Mouse (Mus musculus) liver, adult 10 weeks (tissue): ENCODE data around the gene Supt16. TPM values are rescaled to one million over a fixed set of nuclear protein-coding genes. Genes with fewer than 3 reads are reported as not detected.

Experiments
- polyA plus RNA-seq: library from polyadenylated mRNA; stranded (reverse); fragments of 350-450 nt; fragmentation: Illumina TruSeq; extraction: RNeasy Lipid Tissue Mini Kit (QIAGEN cat#74804); gene quantifications from one replicate; pipeline ENCODE4 v1.2.3, GENCODE M21; 2014; ENCODE audit warnings: low read depth, low replicate concordance

Gene Supt16
- polyA plus RNA-seq = 16.4 TPM

DNA sequence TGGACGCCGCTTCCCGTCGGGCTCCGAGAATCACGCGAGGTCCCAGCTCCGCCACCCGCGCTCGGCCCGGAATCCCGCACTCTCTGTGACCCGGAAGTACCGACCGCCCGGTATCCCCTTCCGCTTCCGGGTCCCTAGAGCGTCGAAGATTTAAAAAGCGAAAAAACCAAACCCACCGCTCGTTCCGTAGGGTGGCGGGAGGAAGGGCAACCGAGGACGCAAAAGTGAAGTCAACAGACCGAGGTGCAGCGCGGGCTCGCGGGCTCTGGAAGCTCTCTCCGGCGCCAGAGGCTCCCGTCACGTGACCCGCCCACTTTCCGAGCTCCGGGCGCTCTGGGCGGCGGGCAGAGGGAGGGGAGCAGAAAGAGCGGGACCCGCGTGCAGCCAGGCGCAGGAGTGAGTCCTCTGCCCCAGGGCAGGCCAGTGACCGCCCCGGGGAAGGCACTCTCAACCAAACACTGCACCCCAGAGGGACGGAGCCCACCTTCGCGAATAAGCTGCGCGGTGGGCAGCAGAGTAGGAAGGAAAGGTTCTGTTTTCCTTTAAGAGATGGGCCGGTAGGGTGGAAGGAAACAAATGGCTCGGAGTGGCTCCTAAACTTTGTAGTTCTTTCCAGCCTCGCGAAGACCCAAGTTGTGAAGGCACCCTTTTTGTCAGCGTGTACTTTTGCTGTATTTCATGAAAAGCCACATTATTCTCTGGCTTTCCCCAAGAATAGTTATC lies at the start of gene Supt16:
Supt16 (minus strand) TSS at position 261 of the 723 bp plus-strand sequence.

Other genes with a start within 250 kb of the Supt16 start
- gene Arhgef40, start 212.7 kb downstream of the Supt16 start, polyA plus RNA-seq = 2.0 TPM
- gene Tmem253, start 181.8 kb downstream of the Supt16 start, polyA plus RNA-seq = not detected
- gene Zfp219, start 176.7 kb downstream of the Supt16 start, polyA plus RNA-seq = 1.1 TPM
- not detected for gene Olfr221, start 155.0 kb downstream of the Supt16 start, polyA plus RNA-seq
- 162 TPM for gene Hnrnpc, start 93.4 kb downstream of the Supt16 start, polyA plus RNA-seq
- 0.48 TPM for gene Rpgrip1, start 86.7 kb downstream of the Supt16 start, polyA plus RNA-seq
- gene Chd8, start 60.4 kb upstream of the Supt16 start, polyA plus RNA-seq = 10.4 TPM
- 15.6 TPM for gene Tox4, start 81.7 kb upstream of the Supt16 start, polyA plus RNA-seq
- 3.4 TPM for gene Rab2b, start 82.1 kb upstream of the Supt16 start, polyA plus RNA-seq
- 16.2 TPM for gene Mettl3, start 107.7 kb upstream of the Supt16 start, polyA plus RNA-seq
- gene Sall2, start 131.3 kb upstream of the Supt16 start, polyA plus RNA-seq = 0.66 TPM
- gene Olfr1513, start 159.0 kb upstream of the Supt16 start, polyA plus RNA-seq = not detected
- gene Olfr1512, start 181.8 kb upstream of the Supt16 start, polyA plus RNA-seq = not detected
- not detected for gene Olfr1511, start 200.0 kb upstream of the Supt16 start, polyA plus RNA-seq
- gene Olfr1510, start 217.0 kb upstream of the Supt16 start, polyA plus RNA-seq = not detected
- gene Olfr1509, start 245.6 kb upstream of the Supt16 start, polyA plus RNA-seq = not detected